Mouse (Mus musculus): Measurements from ENCODE around the gene Ifna2.
A peak's percentile ranks its signal among the peaks of the same experiment; 100 is the strongest.

Ifna2 gene

GRCm38 (mm10) chr4:88683812-88684211 is at the start of gene Ifna2:
Gene Ifna2, minus strand, starts transcription at chr4:88683912.
- no peak for DNase-seq (ENCODE audit: low read depth, low spot score)

DNA sequence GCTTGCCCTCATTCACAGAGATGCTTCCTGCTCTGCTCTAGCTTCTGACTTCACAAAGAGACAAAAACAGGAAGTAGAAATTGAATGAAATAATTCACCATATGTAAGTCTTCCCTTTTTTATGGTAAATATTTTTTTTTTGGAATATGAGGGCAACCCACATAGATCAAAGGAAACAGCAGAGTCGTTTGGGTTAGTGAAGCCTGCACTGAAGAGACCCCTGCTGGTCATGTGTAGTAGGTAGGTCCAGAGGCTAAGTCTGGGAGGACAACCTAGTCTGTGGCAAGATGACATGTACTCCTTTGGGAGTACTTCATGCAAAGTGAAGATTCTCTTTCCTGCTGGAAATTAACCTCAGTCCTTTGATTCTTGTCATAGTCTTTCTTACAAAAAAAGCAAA is 43.6 kb upstream of the Ifna2 start:
- DNase-seq (ENCODE audit: low read depth, low spot score), result peak; percentile 46

GRCm38 (mm10) chr4:88726727-88727126 is 43.0 kb upstream of the Ifna2 start:
- no peak for DNase-seq (ENCODE audit: low read depth, low spot score)

- no peak for DNase-seq (ENCODE audit: low read depth, low spot score)
Observed at GRCm38 (mm10) chr4:88723497-88724090, 39.9 kb upstream of the Ifna2 start.

- DNase-seq (ENCODE audit: low read depth, low spot score), result peak; percentile 93
Observed at GRCm38 (mm10) chr4:88721791-88722721, 38.3 kb upstream of the Ifna2 start, which contains the start of the genes Gm26566 and Klhl9. Gene Gm26566, plus strand, starts transcription at chr4:88721805. Gene Klhl9, minus strand, starts transcription at chr4:88722465.

DNA sequence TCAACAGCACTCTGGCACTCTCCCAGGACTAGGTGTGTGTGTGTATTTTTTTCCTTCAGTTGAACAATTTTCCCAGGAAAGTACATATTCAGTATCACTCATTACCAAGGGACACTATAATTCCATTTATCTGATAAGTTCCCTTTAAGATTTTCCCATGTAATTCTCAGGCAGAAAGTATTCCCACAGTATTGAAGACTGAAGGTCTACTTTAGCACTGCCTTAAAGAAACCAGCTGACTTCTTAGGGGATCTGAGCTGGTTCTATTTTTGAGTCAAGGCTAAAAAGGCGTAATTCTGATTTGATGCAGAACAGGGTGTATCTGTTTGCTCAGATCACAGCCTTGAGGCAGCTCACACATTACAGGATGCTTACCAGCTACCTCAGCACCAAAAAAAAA is 35.0 kb upstream of the Ifna2 start:
- no peak for DNase-seq (ENCODE audit: low read depth, low spot score)

DNA sequence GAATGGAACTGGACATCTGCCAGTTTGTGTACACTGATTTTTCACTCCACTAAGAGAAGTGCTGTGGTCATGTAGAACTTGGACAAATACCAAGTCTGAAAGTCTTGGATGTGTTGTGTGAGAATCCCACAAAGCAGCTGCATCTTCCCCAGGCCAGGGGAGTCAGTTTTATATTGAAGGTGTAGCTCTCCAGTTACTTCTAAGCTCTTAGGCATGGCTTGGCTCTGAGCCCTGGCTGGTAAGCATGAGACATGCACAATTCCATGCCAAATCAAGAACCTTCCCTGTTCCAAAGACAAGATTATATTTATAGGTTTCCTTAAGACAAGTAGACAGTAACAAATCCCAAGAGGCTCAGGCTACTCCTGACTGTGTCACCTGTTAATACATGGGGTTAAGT is 31.3 kb upstream of the Ifna2 start:
- no peak for DNase-seq (ENCODE audit: low read depth, low spot score)

- no peak for DNase-seq (ENCODE audit: low read depth, low spot score)
Observed at GRCm38 (mm10) chr4:88714281-88714680, 30.6 kb upstream of the Ifna2 start.

GRCm38 (mm10) chr4:88707128-88707826 is 23.6 kb upstream of the Ifna2 start:
- DNase-seq (ENCODE audit: low read depth, low spot score), result peak; percentile 18

GRCm38 (mm10) chr4:88705924-88706323 is 22.2 kb upstream of the Ifna2 start:
- DNase-seq (ENCODE audit: low read depth, low spot score), result peak; percentile 74

DNA sequence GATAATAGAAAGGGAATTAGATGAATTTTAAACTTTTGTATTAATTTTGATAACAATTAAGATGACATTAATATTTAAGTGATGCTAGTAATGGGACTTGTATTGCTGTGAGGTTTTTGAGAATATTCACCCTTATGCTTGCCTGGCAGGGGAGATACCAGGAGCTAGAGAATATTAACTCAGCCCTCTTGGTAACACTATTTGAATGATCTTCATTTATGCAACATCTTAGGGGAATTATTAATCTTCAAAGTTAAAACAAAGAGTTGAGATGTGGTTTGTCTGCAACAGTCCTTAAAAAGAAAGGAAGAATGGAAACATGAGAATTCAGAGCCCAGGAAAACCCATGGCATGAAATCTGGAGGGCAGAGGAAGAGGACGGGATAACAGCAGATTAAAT is 15.6 kb upstream of the Ifna2 start:
- no peak for DNase-seq (ENCODE audit: low read depth, low spot score)

DNA sequence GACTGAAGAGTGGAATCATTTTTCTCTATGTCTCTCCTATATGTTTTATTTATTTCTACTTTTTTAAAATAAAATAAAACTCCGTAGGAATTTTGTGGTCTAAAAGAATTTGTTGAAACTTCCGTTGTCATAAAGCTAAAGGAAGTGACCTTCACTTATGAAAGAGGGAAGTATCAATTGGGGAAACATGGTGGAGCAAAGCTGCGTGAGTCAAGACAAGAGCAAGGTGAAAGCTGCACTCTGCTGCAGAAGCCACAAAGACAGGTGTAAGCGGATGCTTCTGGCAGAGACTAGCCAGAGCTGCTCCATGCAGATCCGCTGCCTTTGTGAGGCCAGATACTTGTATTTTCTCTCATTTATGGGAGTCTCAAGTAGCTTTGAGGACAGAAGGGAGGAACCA is 15.1 kb upstream of the Ifna2 start:
- peak; percentile 28 for DNase-seq (ENCODE audit: low read depth, low spot score)

DNA sequence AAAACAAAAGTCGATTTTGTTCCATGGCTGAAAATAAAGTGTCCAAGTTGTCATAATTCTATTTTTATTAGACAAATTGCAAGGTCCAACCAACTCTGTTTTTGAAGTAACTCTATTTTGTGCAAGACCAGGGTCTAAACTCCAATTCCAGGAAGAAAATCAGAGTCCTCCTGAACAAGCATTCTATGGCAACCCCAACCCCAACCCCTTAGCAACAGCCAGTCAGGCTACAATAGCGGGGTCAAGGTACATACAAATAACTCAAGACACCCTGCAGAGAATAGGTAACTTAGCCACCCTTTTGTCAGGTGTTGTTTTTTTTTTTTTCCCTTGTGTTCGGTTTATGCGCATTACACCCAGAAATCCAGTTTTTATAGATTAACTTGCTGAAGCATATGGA is 14.0 kb upstream of the Ifna2 start:
- DNase-seq (ENCODE audit: low read depth, low spot score), result no peak

GRCm38 (mm10) chr4:88697108-88697507 is 13.4 kb upstream of the Ifna2 start:
- DNase-seq (ENCODE audit: low read depth, low spot score), result no peak

- peak; percentile 69 for DNase-seq (ENCODE audit: low read depth, low spot score)
Observed at GRCm38 (mm10) chr4:88696237-88696884, 12.6 kb upstream of the Ifna2 start.

DNA sequence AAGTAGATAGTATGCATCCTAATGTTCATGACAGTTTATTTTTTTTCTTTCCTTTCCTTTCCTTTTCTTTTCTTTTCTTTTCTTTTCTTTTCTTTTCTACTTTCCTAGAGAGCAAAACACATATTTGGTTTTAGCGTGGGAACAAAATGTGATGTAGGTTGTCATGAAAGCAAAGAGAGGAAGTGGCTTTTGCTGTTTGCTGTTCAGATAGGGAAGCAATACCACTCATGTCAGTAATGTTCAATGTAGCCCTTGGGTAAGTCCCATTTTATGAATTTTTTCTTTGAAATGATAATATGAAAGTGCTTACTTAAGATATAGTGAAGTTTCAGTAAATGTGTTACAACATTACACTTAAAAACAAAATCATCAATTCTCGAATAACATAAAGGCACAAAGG is 9.7 kb upstream of the Ifna2 start:
- DNase-seq (ENCODE audit: low read depth, low spot score), result no peak

- no peak for DNase-seq (ENCODE audit: low read depth, low spot score)
Observed at GRCm38 (mm10) chr4:88692537-88692936, 8.8 kb upstream of the Ifna2 start.

DNA sequence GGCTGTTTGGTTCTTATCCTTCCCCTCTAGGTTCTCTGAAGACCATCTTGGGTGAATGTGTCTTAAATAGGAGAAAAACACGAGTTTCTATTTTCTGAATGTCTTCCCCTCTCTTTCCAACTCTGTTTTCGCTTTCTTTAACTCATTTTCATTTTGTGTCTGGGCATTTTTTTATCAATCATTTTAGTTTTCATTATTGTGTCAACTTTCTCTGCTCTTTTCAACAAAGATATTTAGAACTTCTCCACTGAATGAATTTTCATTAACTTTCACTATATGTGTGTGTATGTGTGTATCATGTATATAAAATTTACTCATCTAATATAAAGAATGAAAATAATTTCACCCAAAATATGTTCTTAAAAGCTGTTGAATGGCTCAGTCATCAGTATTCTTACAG is 7.5 kb upstream of the Ifna2 start, which contains the start of gene Ifnab:
Ifnab (minus strand) TSS at position 101 of the 400 bp plus-strand sequence.
- DNase-seq (ENCODE audit: low read depth, low spot score), result no peak

GRCm38 (mm10) chr4:88681353-88681752 is 2.4 kb downstream of the Ifna2 start:
- no peak for DNase-seq (ENCODE audit: low read depth, low spot score)

- peak; percentile 33 for DNase-seq (ENCODE audit: low read depth, low spot score)
Observed at GRCm38 (mm10) chr4:88680362-88680761, 3.4 kb downstream of the Ifna2 start.

GRCm38 (mm10) chr4:88676824-88677223 is 6.9 kb downstream of the Ifna2 start, which contains the start of gene Ifna16:
Gene Ifna16, minus strand, starts transcription at chr4:88676924.
- no peak for DNase-seq (ENCODE audit: low read depth, low spot score)

- no peak for DNase-seq (ENCODE audit: low read depth, low spot score)
Observed at GRCm38 (mm10) chr4:88655461-88655860, 28.3 kb downstream of the Ifna2 start.

All from A20 (cell line).